Mouse (Mus musculus): Measurements from ENCODE around the gene Tnip1. TPM values are rescaled to one million over a fixed set of nuclear protein-coding genes. Genes with fewer than 3 reads are reported as not detected.

Tnip1 gene
- polyA plus RNA-seq, 1 experiment from 2014 or later, result 19.2 TPM

- Histone ChIP-seq H3K9me3 (ENCODE audit: control insufficient read depth, low read length) (no peaks in the 10 kb centered on the region), H3K27ac (ENCODE audit: low read length) (no peak overlapping the region), H3K4me1 (replicated peaks; ENCODE audit: control insufficient read depth, insufficient read depth, low read length) (peaks cover 8% of the 10 kb centered on the region), H3K9ac (ENCODE audit: low read length) (no peak overlapping the region), H3K4me3 (ENCODE audit: low read length) (no peak overlapping the region), H3K27me3 (ENCODE audit: control insufficient read depth, insufficient read depth, low read depth, low read length) (no peaks in the 10 kb centered on the region), H3K4me2 (ENCODE audit: low read depth, low read length) (no peak overlapping the region), H3K36me3 (ENCODE audit: control insufficient read depth, insufficient read depth, low read length) (peaks cover 14% of the 10 kb centered on the region)
- no peak for ATAC-seq (ENCODE audit: low read depth)
- 83% methylated on average over 2 of the region's 2 CpGs for WGBS
These were observed 13.0 kb upstream of the Tnip1 start for GRCm38 (mm10) chr11:54975756-54976155.

GRCm38 (mm10) chr11:54975340-54975739, 12.6 kb upstream of the Tnip1 start:
- H3K27me3 ChIP-seq (ENCODE audit: control insufficient read depth, insufficient read depth, low read depth, low read length), result no peaks in the 10 kb centered on the region
- H3K4me1 ChIP-seq (replicated peaks; ENCODE audit: control insufficient read depth, insufficient read depth, low read length), result peaks cover 8% of the 10 kb centered on the region
- H3K4me3 ChIP-seq (ENCODE audit: low read length), result no peak overlapping the region
- no peak for ATAC-seq (ENCODE audit: low read depth)
- H3K9ac ChIP-seq (ENCODE audit: low read length), result no peak overlapping the region
- H3K36me3 ChIP-seq (ENCODE audit: control insufficient read depth, insufficient read depth, low read length), result peaks cover 12% of the 10 kb centered on the region
- H3K27ac ChIP-seq (ENCODE audit: low read length), result no peak overlapping the region
- H3K9me3 ChIP-seq (ENCODE audit: control insufficient read depth, low read length), result no peaks in the 10 kb centered on the region
- no peak overlapping the region for H3K4me2 ChIP-seq (ENCODE audit: low read depth, low read length)
- WGBS, result 75% methylated on average over 5 of the region's 5 CpGs

- Histone ChIP-seq H3K36me3 (ENCODE audit: control insufficient read depth, insufficient read depth, low read length) (peaks cover 9% of the 10 kb centered on the region), H3K4me2 (ENCODE audit: low read depth, low read length) (no peak overlapping the region), H3K27me3 (ENCODE audit: control insufficient read depth, insufficient read depth, low read depth, low read length) (no peaks in the 10 kb centered on the region), H3K4me1 (replicated peaks; ENCODE audit: control insufficient read depth, insufficient read depth, low read length) (peaks cover 8% of the 10 kb centered on the region), H3K27ac (ENCODE audit: low read length) (no peak overlapping the region), H3K9me3 (ENCODE audit: control insufficient read depth, low read length) (no peaks in the 10 kb centered on the region), H3K9ac (ENCODE audit: low read length) (no peak overlapping the region), H3K4me3 (ENCODE audit: low read length) (no peak overlapping the region)
- no peak for ATAC-seq (ENCODE audit: low read depth)
- WGBS, result 83% methylated on average over 4 of the region's 4 CpGs
These were observed 11.9 kb upstream of the Tnip1 start for GRCm38 (mm10) chr11:54974639-54975038.

GRCm38 (mm10) chr11:54973481-54974212, 10.9 kb upstream of the Tnip1 start:
- Histone ChIP-seq H3K4me3 (ENCODE audit: low read length) (no peak overlapping the region), H3K9me3 (ENCODE audit: control insufficient read depth, low read length) (no peaks in the 10 kb centered on the region), H3K4me1 (replicated peaks; ENCODE audit: control insufficient read depth, insufficient read depth, low read length) (peaks cover 8% of the 10 kb centered on the region), H3K27ac (ENCODE audit: low read length) (no peak overlapping the region; the same call in 1 of the 2 replicates), H3K27me3 (ENCODE audit: control insufficient read depth, insufficient read depth, low read depth, low read length) (no peaks in the 10 kb centered on the region), H3K4me2 (ENCODE audit: low read depth, low read length) (0 out of 2 replicates have a peak overlapping the region, but pooled peaks have one; percentile 12), H3K36me3 (ENCODE audit: control insufficient read depth, insufficient read depth, low read length) (peaks cover under 1% of the 10 kb centered on the region), H3K9ac (ENCODE audit: low read length) (peak overlapping the region; percentile 48; the same call in 1 of the 2 replicates)
- WGBS, result 38% methylated on average over 8 of the region's 8 CpGs
- ATAC-seq (ENCODE audit: low read depth), result peak; percentile 75

- Histone ChIP-seq H3K4me2 (ENCODE audit: low read depth, low read length) (no peak overlapping the region), H3K4me3 (ENCODE audit: low read length) (no peak overlapping the region), H3K27me3 (ENCODE audit: control insufficient read depth, insufficient read depth, low read depth, low read length) (no peaks in the 10 kb centered on the region), H3K36me3 (ENCODE audit: control insufficient read depth, insufficient read depth, low read length) (no peaks in the 10 kb centered on the region), H3K9ac (ENCODE audit: low read length) (no peak overlapping the region), H3K9me3 (ENCODE audit: control insufficient read depth, low read length) (no peaks in the 10 kb centered on the region), H3K27ac (ENCODE audit: low read length) (no peak overlapping the region), H3K4me1 (replicated peaks; ENCODE audit: control insufficient read depth, insufficient read depth, low read length) (peaks cover 8% of the 10 kb centered on the region)
- ATAC-seq (ENCODE audit: low read depth), result no peak
- WGBS, result 51% methylated on average over 6 of the region's 6 CpGs
These were observed 10.1 kb upstream of the Tnip1 start for GRCm38 (mm10) chr11:54972789-54973188.

GRCm38 (mm10) chr11:54972049-54972723, 9.5 kb upstream of the Tnip1 start:
- H3K4me2 ChIP-seq (ENCODE audit: low read depth, low read length), result no peak overlapping the region
- no peaks in the 10 kb centered on the region for H3K36me3 ChIP-seq (ENCODE audit: control insufficient read depth, insufficient read depth, low read length)
- no peak overlapping the region for H3K9ac ChIP-seq (ENCODE audit: low read length)
- WGBS, result 25% methylated on average over 4 of the region's 4 CpGs
- ATAC-seq (ENCODE audit: low read depth), result no peak
- H3K4me1 ChIP-seq (replicated peaks; ENCODE audit: control insufficient read depth, insufficient read depth, low read length), result peaks cover 8% of the 10 kb centered on the region
- no peaks in the 10 kb centered on the region for H3K9me3 ChIP-seq (ENCODE audit: control insufficient read depth, low read length)
- H3K27me3 ChIP-seq (ENCODE audit: control insufficient read depth, insufficient read depth, low read depth, low read length), result no peaks in the 10 kb centered on the region
- no peak overlapping the region for H3K4me3 ChIP-seq (ENCODE audit: low read length)
- H3K27ac ChIP-seq (ENCODE audit: low read length), result no peak overlapping the region

- 46% methylated on average over 8 of the region's 8 CpGs for WGBS
These were observed 8.8 kb upstream of the Tnip1 start for GRCm38 (mm10) chr11:54971365-54972048.

GRCm38 (mm10) chr11:54965234-54965633, 2.5 kb upstream of the Tnip1 start:
- no peak for ATAC-seq (ENCODE audit: low read depth)
- Histone ChIP-seq H3K4me3 (ENCODE audit: low read length) (no peak overlapping the region), H3K27ac (ENCODE audit: low read length) (no peak overlapping the region), H3K9me3 (ENCODE audit: control insufficient read depth, low read length) (no peaks in the 10 kb centered on the region), H3K36me3 (ENCODE audit: control insufficient read depth, insufficient read depth, low read length) (no peaks in the 10 kb centered on the region), H3K27me3 (ENCODE audit: control insufficient read depth, insufficient read depth, low read depth, low read length) (no peaks in the 10 kb centered on the region), H3K4me2 (ENCODE audit: low read depth, low read length) (no peak overlapping the region), H3K9ac (ENCODE audit: low read length) (no peak overlapping the region), H3K4me1 (replicated peaks; ENCODE audit: control insufficient read depth, insufficient read depth, low read length) (peaks cover 6% of the 10 kb centered on the region; the same call in 1 of the 2 replicates)
- WGBS, result 68% methylated on average over 6 of the region's 6 CpGs

More at GRCm38 (mm10) chr11:54971365-54972048, 8.8 kb upstream of the Tnip1 start:
- H3K4me1 ChIP-seq (replicated peaks; ENCODE audit: control insufficient read depth, insufficient read depth, low read length), result peaks cover 8% of the 10 kb centered on the region
- H3K4me2 ChIP-seq (ENCODE audit: low read depth, low read length), result no peak overlapping the region
- no peak for ATAC-seq (ENCODE audit: low read depth)
- H3K4me3 ChIP-seq (ENCODE audit: low read length), result no peak overlapping the region
- H3K9me3 ChIP-seq (ENCODE audit: control insufficient read depth, low read length), result no peaks in the 10 kb centered on the region
- H3K27ac ChIP-seq (ENCODE audit: low read length), result no peak overlapping the region
- H3K27me3 ChIP-seq (ENCODE audit: control insufficient read depth, insufficient read depth, low read depth, low read length), result no peaks in the 10 kb centered on the region
- no peak overlapping the region for H3K9ac ChIP-seq (ENCODE audit: low read length)
- H3K36me3 ChIP-seq (ENCODE audit: control insufficient read depth, insufficient read depth, low read length), result no peaks in the 10 kb centered on the region

- H3K4me2 ChIP-seq (ENCODE audit: low read depth, low read length), result no peak overlapping the region
- no peaks in the 10 kb centered on the region for H3K9me3 ChIP-seq (ENCODE audit: control insufficient read depth, low read length)
- peaks cover 6% of the 10 kb centered on the region; the same call in 1 of the 2 replicates for H3K4me1 ChIP-seq (replicated peaks; ENCODE audit: control insufficient read depth, insufficient read depth, low read length)
- H3K9ac ChIP-seq (ENCODE audit: low read length), result no peak overlapping the region
- no peak for ATAC-seq (ENCODE audit: low read depth)
- no peaks in the 10 kb centered on the region for H3K36me3 ChIP-seq (ENCODE audit: control insufficient read depth, insufficient read depth, low read length)
- no peak overlapping the region for H3K4me3 ChIP-seq (ENCODE audit: low read length)
- H3K27ac ChIP-seq (ENCODE audit: low read length), result no peak overlapping the region
- WGBS, result 43% methylated on average over 3 of the region's 3 CpGs
- no peaks in the 10 kb centered on the region for H3K27me3 ChIP-seq (ENCODE audit: control insufficient read depth, insufficient read depth, low read depth, low read length)
These were observed 796 bp downstream of the Tnip1 start for GRCm38 (mm10) chr11:54961921-54962320.
